Mouse (Mus musculus) MEL (cell line): ENCODE data around the gene Kirrel3. TPM values are rescaled to one million over a fixed set of nuclear protein-coding genes. Genes with fewer than 3 reads are reported as not detected.

Experiments
- DNase-seq: peaks from one replicate; pipeline ENCODE4 v3.0.0; 2011; ENCODE audit warnings: low read depth, low spot score
- H3K27ac ChIP-seq: 2 replicates; pipeline ENCODE4 v1.5.1; 2012; ENCODE audit warnings: low read depth, mild to moderate bottlenecking, control low read depth, low read length, moderate library complexity; ENCODE audit not compliant: control insufficient read depth
- H3K27me3 ChIP-seq, 2 experiments: fragments of 150-350 bp in 1 of 2; sonication (generic) in 1 of 2; 2 replicates each; pipeline ENCODE4 v1.6.1; 2012; ENCODE audit warnings: low read length in 2 of 2, mild to moderate bottlenecking in 2 of 2, improper control_type of control experiment in 1 of 2, moderate library complexity in 1 of 2; ENCODE audit not compliant: insufficient read depth in 2 of 2, control insufficient read depth in 1 of 2
- H3K36me3 ChIP-seq, 2 experiments: 2 replicates each; pipeline ENCODE4 v1.6.1; 2012 to 2014; ENCODE audit warnings: low read length in 2 of 2, improper control_type of control experiment in 1 of 2, inconsistent platforms in 1 of 2, mild to moderate bottlenecking in 1 of 2; ENCODE audit not compliant: insufficient read depth in 2 of 2, control insufficient read depth in 1 of 2
- H3K4me1 ChIP-seq, 2 experiments: fragments of 150-350 bp in 1 of 2; sonication (generic) in 1 of 2; 2 replicates each; pipeline ENCODE4 v1.6.1; 2012; ENCODE audit warnings: low read length in 2 of 2, improper control_type of control experiment in 1 of 2, mild to moderate bottlenecking in 1 of 2; ENCODE audit not compliant: insufficient read depth in 2 of 2, control insufficient read depth in 1 of 2
- H3K4me3 ChIP-seq, 2 experiments: fragments of 150-350 bp in 1 of 2; sonication (generic) in 1 of 2; 2 replicates each; pipeline ENCODE4 v1.5.1; 2012; ENCODE audit warnings: low read depth in 2 of 2, low read length in 2 of 2, mild to moderate bottlenecking in 2 of 2, moderate library complexity in 2 of 2, control low read depth in 1 of 2, improper control_type of control experiment in 1 of 2; ENCODE audit not compliant: control insufficient read depth in 1 of 2, insufficient read depth in 1 of 2
- H3K79me2 ChIP-seq: 2 replicates; pipeline ENCODE4 v1.6.1; 2012; ENCODE audit warnings: mild to moderate bottlenecking, low read length, moderate library complexity; ENCODE audit not compliant: control insufficient read depth, poor library complexity, insufficient read depth
- H3K9ac ChIP-seq: 2 replicates; pipeline ENCODE4 v1.6.1; 2012; ENCODE audit warnings: low read depth, mild to moderate bottlenecking, control low read depth, low read length, moderate library complexity; ENCODE audit not compliant: control insufficient read depth, poor library complexity, severe bottlenecking
- H3K9me3 ChIP-seq: fragments of 150-350 bp; sonication (generic); replicated peaks from 2 replicates; pipeline ENCODE4 v1.6.1; 2012; ENCODE audit warnings: mild to moderate bottlenecking, low read length, improper control_type of control experiment, moderate library complexity; ENCODE audit not compliant: insufficient read depth
- BHLHE40 ChIP-seq: IDR thresholded peaks from 2 replicates; pipeline ENCODE4 v1.6.1; 2012; ENCODE audit warnings: low read depth, mild to moderate bottlenecking, inconsistent platforms, low read length, improper control_type of control experiment, borderline replicate concordance
- E2F4 ChIP-seq: IDR thresholded peaks from 2 replicates; pipeline ENCODE4 v1.6.1; 2011; ENCODE audit warnings: low read depth, low read length, improper control_type of control experiment, borderline replicate concordance
- EP300 ChIP-seq, 2 experiments: IDR thresholded peaks; 2 replicates each; pipeline ENCODE4 v1.6.1; 2011; ENCODE audit warnings: improper control_type of control experiment in 2 of 2, low read length in 2 of 2, low read depth in 1 of 2, mild to moderate bottlenecking in 1 of 2
- ETS1 ChIP-seq: IDR thresholded peaks from 2 replicates; pipeline ENCODE4 v1.6.1; 2012; ENCODE audit warnings: low read depth, mild to moderate bottlenecking, inconsistent platforms, low read length, improper control_type of control experiment, moderate library complexity
- HCFC1 ChIP-seq: IDR thresholded peaks from 2 replicates; pipeline ENCODE4 v1.6.1; 2012; ENCODE audit warnings: low read depth, mild to moderate bottlenecking, inconsistent platforms, low read length, improper control_type of control experiment, moderate library complexity
- MAFK ChIP-seq: IDR thresholded peaks from 2 replicates; pipeline ENCODE4 v1.6.1; 2011; ENCODE audit warnings: low read depth, mild to moderate bottlenecking, low read length, improper control_type of control experiment, borderline replicate concordance
- MAX ChIP-seq: IDR thresholded peaks from 2 replicates; pipeline ENCODE4 v1.6.1; 2011; ENCODE audit warnings: low read length, improper control_type of control experiment
- MXI1 ChIP-seq: IDR thresholded peaks from 2 replicates; pipeline ENCODE4 v1.6.1; 2011; ENCODE audit warnings: mild to moderate bottlenecking, low read depth, low read length, improper control_type of control experiment
- MYC ChIP-seq: IDR thresholded peaks from 2 replicates; pipeline ENCODE4 v1.6.1; 2011; ENCODE audit warnings: low read depth, mild to moderate bottlenecking, low read length, improper control_type of control experiment, moderate library complexity
- NRF1 ChIP-seq: IDR thresholded peaks from 2 replicates; pipeline ENCODE4 v1.6.1; 2014; ENCODE audit warnings: low read depth, mild to moderate bottlenecking, inconsistent platforms, low read length, improper control_type of control experiment, moderate library complexity; ENCODE audit not compliant: poor library complexity, insufficient read depth, severe bottlenecking
- POLR2A ChIP-seq, 2 experiments: IDR thresholded peaks; 2 replicates each; pipeline ENCODE4 v1.6.1; 2011 to 2012; ENCODE audit warnings: low read length in 2 of 2, mild to moderate bottlenecking in 2 of 2, control low read depth in 1 of 2, improper control_type of control experiment in 1 of 2, low read depth in 1 of 2, moderate library complexity in 1 of 2; ENCODE audit not compliant: control insufficient read depth in 1 of 2, insufficient read depth in 1 of 2, poor library complexity in 1 of 2
- RAD21 ChIP-seq: IDR thresholded peaks from 2 replicates; pipeline ENCODE4 v1.6.1; 2011; ENCODE audit warnings: mild to moderate bottlenecking, low read depth, low read length, improper control_type of control experiment
- SMC3 ChIP-seq: IDR thresholded peaks from 2 replicates; pipeline ENCODE4 v1.6.1; 2011; ENCODE audit warnings: low read depth, low read length, improper control_type of control experiment
- TCF12 ChIP-seq: IDR thresholded peaks from 2 replicates; pipeline ENCODE4 v1.6.1; 2014; ENCODE audit warnings: low read depth, mild to moderate bottlenecking, inconsistent platforms, low read length, improper control_type of control experiment, moderate library complexity
- USF1 ChIP-seq: IDR thresholded peaks from 2 replicates; pipeline ENCODE4 v1.6.1; 2014; ENCODE audit warnings: low read depth, mild to moderate bottlenecking, inconsistent platforms, low read length, improper control_type of control experiment, moderate library complexity
- USF2 ChIP-seq, 2 experiments: IDR thresholded peaks; 2 replicates each; pipeline ENCODE4 v1.6.1; 2011 to 2012; ENCODE audit warnings: improper control_type of control experiment in 2 of 2, low read length in 2 of 2, borderline replicate concordance in 1 of 2, inconsistent platforms in 1 of 2, low read depth in 1 of 2, mild to moderate bottlenecking in 1 of 2; ENCODE audit not compliant: insufficient read depth in 1 of 2
- ZC3H11A ChIP-seq: IDR thresholded peaks from 2 replicates; pipeline ENCODE4 v1.6.1; 2012; ENCODE audit warnings: low read depth, mild to moderate bottlenecking, inconsistent platforms, low read length, improper control_type of control experiment
- ZKSCAN1 ChIP-seq: IDR thresholded peaks from 2 replicates; pipeline ENCODE4 v1.6.1; 2012; ENCODE audit warnings: low read depth, mild to moderate bottlenecking, inconsistent platforms, low read length, improper control_type of control experiment, moderate library complexity
- ZMIZ1 ChIP-seq: IDR thresholded peaks from 2 replicates; pipeline ENCODE4 v1.6.1; 2012; ENCODE audit warnings: low read depth, mild to moderate bottlenecking, inconsistent platforms, low read length, improper control_type of control experiment, moderate library complexity
- ZNF384 ChIP-seq: IDR thresholded peaks from 2 replicates; pipeline ENCODE4 v1.6.1; 2012; ENCODE audit warnings: low read depth, mild to moderate bottlenecking, inconsistent platforms, low read length, improper control_type of control experiment
- polyA plus RNA-seq, 2 experiments: library from polyadenylated mRNA; stranded (reverse) in 1 of 2; unstranded in 1 of 2; fragments of >175 nt in 1 of 2; fragments of >200 nt in 1 of 2; gene quantifications; 2 replicates each; pipeline versions ENCODE4 v1.2.1 to v1.2.4; 2012; ENCODE audit warnings: low replicate concordance in 2 of 2, low read depth in 1 of 2; ENCODE audit not compliant: insufficient read length in 2 of 2, insufficient read depth in 1 of 2, missing spikeins in 1 of 2
- total RNA-seq: library from RNA; depleted of rRNA; stranded (reverse); fragments of 300-350 nt; gene quantifications from 2 replicates; pipeline ENCODE4 v1.2.3, GENCODE M21; 2012

Gene Kirrel3
- total and polyA plus RNA-seq, 3 experiments: 0.06 TPM; not detected in 2

DNA sequence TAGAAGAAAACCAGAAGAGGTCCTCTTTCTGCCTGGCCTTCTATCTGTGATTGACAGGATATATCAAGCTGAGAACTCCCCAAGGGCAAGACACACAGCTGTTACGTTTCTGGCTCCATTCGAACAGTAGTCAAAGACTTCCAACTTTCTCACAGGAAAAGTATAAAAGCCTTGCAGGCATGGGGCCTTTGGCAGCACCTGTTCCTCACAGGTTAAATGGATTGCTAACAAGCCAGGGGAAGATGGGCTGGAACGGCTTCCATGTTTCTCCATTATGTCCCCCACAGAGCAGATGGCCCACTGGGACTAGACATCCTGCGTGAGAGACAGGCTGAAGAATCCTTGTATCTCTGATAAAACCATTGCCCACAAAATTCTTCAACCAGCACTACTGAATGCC lies 415.5 kb downstream of the Kirrel3 start:
- Histone ChIP-seq H3K4me3 (no peak overlapping the region), H3K27me3 (no peaks in the 10 kb centered on the region; a peak in 1 of 4 replicates), H3K4me1 (no peaks in the 10 kb centered on the region), H3K27ac (no peak overlapping the region), H3K79me2 (no peaks in the 10 kb centered on the region), H3K36me3 (no peaks in the 10 kb centered on the region), H3K9me3 (no peaks in the 10 kb centered on the region), H3K9ac (no peak overlapping the region)
- no peak for DNase-seq
- TF ChIP-seq ZMIZ1 (no peak), BHLHE40 (no peak), MAFK (no peak)

GRCm38 (mm10) chr9:34901888-34902287 lies 416.2 kb downstream of the Kirrel3 start:
- Histone ChIP-seq H3K4me1 (no peaks in the 10 kb centered on the region), H3K27ac (no peak overlapping the region), H3K36me3 (no peaks in the 10 kb centered on the region), H3K79me2 (no peaks in the 10 kb centered on the region), H3K9ac (no peak overlapping the region), H3K9me3 (no peaks in the 10 kb centered on the region), H3K27me3 (no peaks in the 10 kb centered on the region; a peak in 1 of 4 replicates), H3K4me3 (no peak overlapping the region)
- TF ChIP-seq E2F4: no peak
- TF ChIP-seq MAFK: no peak
- TF ChIP-seq ZMIZ1: no peak
- no peak for TF ChIP-seq MXI1
- no peak for TF ChIP-seq ETS1
- TF ChIP-seq RAD21: no peak
- TF ChIP-seq ZNF384: no peak
- no peak for TF ChIP-seq ZC3H11A
- TF ChIP-seq ZKSCAN1: no peak
- TF ChIP-seq BHLHE40: no peak
- TF ChIP-seq EP300 (IDR thresholded peaks at IDR 0.05; ENCODE audit: low read depth in 1 of 2, low read length in 2 of 2): no peak
- no peak for DNase-seq

- Histone ChIP-seq H3K79me2 (no peaks in the 10 kb centered on the region), H3K4me1 (no peaks in the 10 kb centered on the region), H3K9me3 (no peaks in the 10 kb centered on the region), H3K27me3 (no peaks in the 10 kb centered on the region; a peak in 1 of 4 replicates), H3K36me3 (no peaks in the 10 kb centered on the region), H3K4me3 (no peak overlapping the region), H3K9ac (no peak overlapping the region), H3K27ac (no peak overlapping the region)
- TF ChIP-seq NRF1 (no peak), HCFC1 (no peak), MYC (no peak), MAX (no peak), SMC3 (no peak), USF2 (IDR thresholded peaks at IDR 0.05; ENCODE audit: borderline replicate concordance in 1 of 2, insufficient read depth in 1 of 2, low read depth in 1 of 2, low read length in 2 of 2) (no peak), RAD21 (no peak), POLR2A (IDR thresholded peaks at IDR 0.05; ENCODE audit: control insufficient read depth in 1 of 2, insufficient read depth in 1 of 2, low read depth in 1 of 2, low read length in 2 of 2, poor library complexity in 1 of 2) (no peak), ZC3H11A (no peak), MAFK (no peak), USF1 (no peak), TCF12 (no peak)
- no peak for DNase-seq
Observed at GRCm38 (mm10) chr9:34905164-34905563, 419.5 kb downstream of the Kirrel3 start.
